Mouse (Mus musculus): ENCODE data around the gene Serpina5. TPM values are rescaled to one million over a fixed set of nuclear protein-coding genes. Genes with fewer than 3 reads are reported as not detected.

The Serpina5 gene
- polyA plus RNA-seq, 1 experiment from 2014 or later: not detected

DNA sequence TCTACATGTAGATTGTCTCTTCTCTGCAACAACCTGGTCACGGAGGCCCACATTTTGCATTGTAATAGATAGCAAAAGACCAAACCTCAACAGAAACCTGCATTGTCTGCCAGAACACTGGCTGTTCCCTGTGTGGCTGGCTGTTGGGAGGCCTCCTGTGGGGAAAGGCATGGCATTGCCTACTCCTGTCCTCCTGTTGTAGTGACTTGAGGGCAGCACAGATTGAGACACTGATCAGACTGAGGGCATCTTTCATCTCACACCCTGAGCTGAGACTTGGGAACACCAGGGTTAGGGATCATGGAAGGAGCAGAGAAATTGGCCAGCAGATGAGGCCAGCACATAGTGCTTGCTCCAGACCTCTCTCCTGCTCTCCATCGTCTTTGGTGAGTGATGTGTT, 37.3 kb downstream of the Serpina5 start:
- H3K9ac ChIP-seq: no peak overlapping the region
- WGBS (ENCODE audit: insufficient replicate concordance): 59% methylated on average over 2 of the region's 2 CpGs
- H3K27me3 ChIP-seq (replicated peaks): no peaks in the 10 kb centered on the region
- no peak for ATAC-seq
- H3K9me3 ChIP-seq (replicated peaks): no peaks in the 10 kb centered on the region
- H3K4me1 ChIP-seq: no peaks in the 10 kb centered on the region
- H3K4me2 ChIP-seq: no peak overlapping the region
- no peak overlapping the region for H3K27ac ChIP-seq
- no peak overlapping the region for H3K4me3 ChIP-seq
- H3K36me3 ChIP-seq: no peaks in the 10 kb centered on the region

- no peak overlapping the region for H3K4me2 ChIP-seq
- no peak overlapping the region for H3K27ac ChIP-seq
- H3K4me1 ChIP-seq: no peaks in the 10 kb centered on the region
- H3K27me3 ChIP-seq (replicated peaks): no peaks in the 10 kb centered on the region
- H3K9ac ChIP-seq: no peak overlapping the region
- no peak for ATAC-seq
- H3K4me3 ChIP-seq: no peak overlapping the region
- H3K9me3 ChIP-seq (replicated peaks): no peaks in the 10 kb centered on the region
- WGBS (ENCODE audit: insufficient replicate concordance): 59% methylated on average over 4 of the region's 4 CpGs
- no peaks in the 10 kb centered on the region for H3K36me3 ChIP-seq
Measured at GRCm38 (mm10) chr12:104140543-104141103, 39.7 kb downstream of the Serpina5 start.

DNA sequence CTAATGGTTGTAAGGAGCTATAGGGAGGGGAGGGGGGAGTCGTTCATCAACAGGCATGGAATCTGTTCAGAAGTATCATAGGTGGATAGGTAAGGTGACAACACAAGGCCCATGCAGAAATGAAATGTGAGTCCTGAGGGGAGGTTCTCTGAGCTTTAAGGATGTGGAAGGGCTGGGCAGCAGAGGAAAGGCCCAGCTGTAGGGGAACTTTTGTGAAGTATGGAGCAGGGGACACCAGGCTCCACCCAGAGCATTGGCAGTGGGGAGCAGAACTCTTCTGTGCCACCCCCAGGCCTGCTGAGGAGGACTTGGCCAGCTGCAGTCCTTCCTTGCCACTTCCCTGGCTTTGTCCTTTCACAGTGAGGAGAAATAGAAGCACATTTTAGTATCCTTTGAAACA, 40.6 kb downstream of the Serpina5 start:
- no peak for ATAC-seq
- H3K4me3 ChIP-seq: no peak overlapping the region
- H3K27me3 ChIP-seq (replicated peaks): no peaks in the 10 kb centered on the region
- no peaks in the 10 kb centered on the region for H3K9me3 ChIP-seq (replicated peaks)
- no peak overlapping the region for H3K27ac ChIP-seq
- H3K4me2 ChIP-seq: no peak overlapping the region
- 71% methylated on average over 1 of the region's 1 CpGs for WGBS (ENCODE audit: insufficient replicate concordance)
- H3K36me3 ChIP-seq: no peaks in the 10 kb centered on the region
- no peak overlapping the region for H3K9ac ChIP-seq
- H3K4me1 ChIP-seq: no peaks in the 10 kb centered on the region

DNA sequence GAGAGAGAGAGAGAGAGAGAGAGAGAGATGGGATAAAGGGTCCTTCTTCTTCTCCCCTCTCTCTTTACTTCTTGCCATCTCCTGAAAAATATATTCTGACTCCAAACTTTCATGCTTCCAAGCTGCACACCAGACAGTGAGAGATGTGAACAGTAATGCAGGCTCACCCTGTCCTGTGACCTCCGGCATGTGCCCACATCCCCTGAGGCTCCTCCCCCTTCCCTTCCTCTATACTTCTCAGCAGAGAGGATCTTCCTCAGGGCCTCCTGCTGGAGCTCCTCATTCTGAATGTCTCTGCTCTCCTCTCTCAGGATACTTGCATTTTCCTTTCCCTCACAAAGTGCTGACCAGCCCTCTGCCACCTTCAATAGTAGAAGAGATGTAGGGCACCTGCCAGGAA, 41.5 kb downstream of the Serpina5 start:
- Histone ChIP-seq H3K4me1 (no peaks in the 10 kb centered on the region), H3K36me3 (no peaks in the 10 kb centered on the region), H3K9me3 (replicated peaks) (no peaks in the 10 kb centered on the region), H3K4me3 (no peak overlapping the region), H3K4me2 (no peak overlapping the region), H3K27me3 (replicated peaks) (no peaks in the 10 kb centered on the region), H3K9ac (no peak overlapping the region), H3K27ac (no peak overlapping the region)
- no peak for ATAC-seq
- 21% methylated on average over 1 of the region's 1 CpGs for WGBS (ENCODE audit: insufficient replicate concordance)

- Histone ChIP-seq H3K4me1 (no peaks in the 10 kb centered on the region), H3K9me3 (replicated peaks) (no peaks in the 10 kb centered on the region), H3K36me3 (no peaks in the 10 kb centered on the region), H3K9ac (no peak overlapping the region), H3K27ac (no peak overlapping the region), H3K27me3 (replicated peaks) (no peaks in the 10 kb centered on the region), H3K4me2 (no peak overlapping the region), H3K4me3 (no peak overlapping the region)
- 42% methylated on average over 1 of the region's 1 CpGs for WGBS (ENCODE audit: insufficient replicate concordance)
- no peak for ATAC-seq
Measured at GRCm38 (mm10) chr12:104143286-104143685, 42.4 kb downstream of the Serpina5 start.

DNA sequence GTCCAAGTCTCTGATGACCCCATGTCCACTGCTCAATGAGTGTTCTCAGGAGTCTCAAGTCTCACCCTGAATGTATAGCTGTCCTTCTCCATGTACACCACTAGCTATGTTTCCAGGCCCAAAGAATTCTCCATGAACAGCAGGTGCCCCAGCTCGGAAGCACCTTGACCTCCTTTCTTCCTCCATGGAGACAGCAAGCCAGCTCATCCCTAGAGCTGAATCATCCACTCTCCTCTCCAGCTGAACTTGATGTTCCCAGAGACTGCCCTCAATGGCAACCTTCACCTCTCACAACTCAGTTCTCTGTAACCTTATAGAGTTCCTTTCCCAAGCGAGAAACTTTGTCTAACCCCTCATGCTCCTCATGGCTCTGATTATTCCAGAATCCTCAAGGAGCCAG, 44.7 kb downstream of the Serpina5 start:
- Histone ChIP-seq H3K4me2 (no peak overlapping the region), H3K27me3 (replicated peaks) (no peaks in the 10 kb centered on the region), H3K27ac (no peak overlapping the region), H3K9ac (no peak overlapping the region), H3K4me3 (no peak overlapping the region), H3K4me1 (no peaks in the 10 kb centered on the region), H3K9me3 (replicated peaks) (no peaks in the 10 kb centered on the region), H3K36me3 (no peaks in the 10 kb centered on the region)
- no peak for ATAC-seq
- 56% methylated on average over 2 of the region's 2 CpGs for WGBS (ENCODE audit: insufficient replicate concordance)

- WGBS (ENCODE audit: insufficient replicate concordance): 57% methylated on average over 2 of the region's 2 CpGs
- no peak for ATAC-seq
Measured at GRCm38 (mm10) chr12:104151989-104152388, 51.1 kb downstream of the Serpina5 start.

DNA sequence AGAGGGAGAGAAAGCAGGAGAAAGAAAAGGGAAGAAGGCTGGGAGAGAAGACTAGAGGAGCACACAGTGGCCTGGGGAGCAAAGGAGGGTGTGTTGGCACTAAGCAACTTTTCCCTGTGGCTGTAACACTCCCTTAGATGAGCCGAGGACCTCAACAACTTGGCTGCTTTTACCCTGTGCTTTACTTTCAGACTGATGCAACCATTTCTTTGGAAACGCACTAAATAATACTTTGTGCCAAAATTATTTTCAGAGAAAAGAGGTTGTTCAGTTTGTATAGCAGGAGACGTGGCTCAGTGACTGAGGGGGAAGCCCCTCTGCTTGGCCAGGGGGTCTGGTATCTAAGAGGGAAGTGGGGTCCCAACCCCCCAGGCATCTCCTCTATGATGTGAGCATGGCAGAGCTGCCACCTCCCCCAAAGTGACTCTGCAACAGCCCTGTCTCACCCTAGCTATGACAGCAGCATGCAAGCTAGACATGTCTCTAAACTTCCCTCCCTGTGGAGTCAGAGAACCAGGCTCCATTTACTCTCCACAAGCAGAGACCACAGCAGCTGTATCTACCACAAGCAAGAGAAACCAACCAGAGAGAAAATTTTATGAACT, 52.2 kb downstream of the Serpina5 start:
- H3K4me1 ChIP-seq: no peaks in the 10 kb centered on the region
- H3K27ac ChIP-seq: no peak overlapping the region
- no peak overlapping the region for H3K4me3 ChIP-seq
- H3K9ac ChIP-seq: no peak overlapping the region
- no peak for ATAC-seq
- no peak overlapping the region for H3K4me2 ChIP-seq
- H3K36me3 ChIP-seq: no peaks in the 10 kb centered on the region
- no peaks in the 10 kb centered on the region for H3K27me3 ChIP-seq (replicated peaks)
- H3K9me3 ChIP-seq (replicated peaks): no peaks in the 10 kb centered on the region
- 51% methylated on average over 3 of the region's 3 CpGs for WGBS (ENCODE audit: insufficient replicate concordance)

More at GRCm38 (mm10) chr12:104151989-104152388, 51.1 kb downstream of the Serpina5 start:
- H3K4me3 ChIP-seq: no peak overlapping the region
- H3K27ac ChIP-seq: no peak overlapping the region
- H3K9me3 ChIP-seq (replicated peaks): no peaks in the 10 kb centered on the region
- H3K4me1 ChIP-seq: no peaks in the 10 kb centered on the region
- H3K9ac ChIP-seq: no peak overlapping the region
- H3K27me3 ChIP-seq (replicated peaks): no peaks in the 10 kb centered on the region
- no peaks in the 10 kb centered on the region for H3K36me3 ChIP-seq
- no peak overlapping the region for H3K4me2 ChIP-seq

DNA sequence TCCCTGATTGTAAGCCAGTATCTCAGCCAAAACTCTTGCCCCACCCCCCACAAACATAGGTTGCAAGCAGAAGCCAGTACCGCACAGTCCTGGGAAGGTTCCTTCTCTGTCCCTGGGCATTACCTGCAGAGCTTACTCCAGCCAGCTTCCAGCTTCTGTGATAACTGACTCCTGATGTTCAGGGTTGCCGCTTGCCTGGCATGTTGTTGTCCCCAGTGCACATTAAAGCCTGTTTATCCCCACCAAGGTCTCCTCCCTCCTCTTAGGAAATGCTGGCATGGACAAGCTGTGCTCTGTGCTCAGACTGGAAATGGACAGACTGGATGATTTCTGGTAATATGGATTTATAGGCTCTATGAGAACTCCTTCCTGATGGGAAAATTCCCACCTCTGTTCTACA, 52.7 kb downstream of the Serpina5 start, which contains the start of gene Serpina3c:
Gene Serpina3c (minus strand): TSS at position 215 of the 400 bp plus-strand sequence.
- no peaks in the 10 kb centered on the region for H3K27me3 ChIP-seq (replicated peaks)
- H3K4me3 ChIP-seq: no peak within 1 kb of the TSS
- no peaks in the 10 kb centered on the region for H3K36me3 ChIP-seq
- no peak for ATAC-seq
- H3K9ac ChIP-seq: no peak within 1 kb of the TSS
- no peaks in the 10 kb centered on the region for H3K9me3 ChIP-seq (replicated peaks)
- H3K4me1 ChIP-seq: no peaks in the 10 kb centered on the region
- 80% methylated on average over 2 of the region's 2 CpGs for WGBS (ENCODE audit: insufficient replicate concordance)
- H3K4me2 ChIP-seq: no peak within 1 kb of the TSS
- no peak within 1 kb of the TSS for H3K27ac ChIP-seq

Other genes starting within 250 kb of the Serpina5 start
- gene Serpina1a, start 237.6 kb upstream of the Serpina5 start, polyA plus RNA-seq (2016; fragmentation: Nextera tagmentation; extraction: Ambion mirVana): 222 and 223 TPM in 2 replicates
- gene Serpina1c, start 196.2 kb upstream of the Serpina5 start, polyA plus RNA-seq (2016; fragmentation: Nextera tagmentation; extraction: Ambion mirVana): 33.5 and 36.9 TPM in 2 replicates
- 39.1 and 44.7 TPM in 2 replicates for gene Serpina1e, start 142.1 kb upstream of the Serpina5 start, polyA plus RNA-seq (2016; fragmentation: Nextera tagmentation; extraction: Ambion mirVana)
- gene Serpina11, start 111.2 kb upstream of the Serpina5 start, polyA plus RNA-seq (2016; fragmentation: Nextera tagmentation; extraction: Ambion mirVana): 2.9 and 3.2 TPM in 2 replicates
- gene Serpina9, start 87.4 kb upstream of the Serpina5 start, polyA plus RNA-seq (2016; fragmentation: Nextera tagmentation; extraction: Ambion mirVana): not detected in 2 replicates
- not detected in 2 replicates for gene Serpina12, start 56.7 kb upstream of the Serpina5 start, polyA plus RNA-seq (2016; fragmentation: Nextera tagmentation; extraction: Ambion mirVana)
- not detected in 2 replicates for gene Serpina3a, start 11.6 kb downstream of the Serpina5 start, polyA plus RNA-seq (2016; fragmentation: Nextera tagmentation; extraction: Ambion mirVana)
- 0.10 TPM in 1 of 2 replicates, not detected in the other for gene Serpina3b, start 26.9 kb downstream of the Serpina5 start, polyA plus RNA-seq (2016; fragmentation: Nextera tagmentation; extraction: Ambion mirVana)
- not detected in 2 replicates for gene Serpina3c, start 52.8 kb downstream of the Serpina5 start, polyA plus RNA-seq (2016; fragmentation: Nextera tagmentation; extraction: Ambion mirVana)
- gene Serpina3f, start 113.4 kb downstream of the Serpina5 start, polyA plus RNA-seq (2016; fragmentation: Nextera tagmentation; extraction: Ambion mirVana): 0.06 and 0.20 TPM in 2 replicates
- gene Serpina3g, start 135.1 kb downstream of the Serpina5 start, polyA plus RNA-seq (2016; fragmentation: Nextera tagmentation; extraction: Ambion mirVana): 1.3 and 1.9 TPM in 2 replicates
- 0.10 and 0.15 TPM in 2 replicates for gene Serpina3i, start 162.0 kb downstream of the Serpina5 start, polyA plus RNA-seq (2016; fragmentation: Nextera tagmentation; extraction: Ambion mirVana)
- not detected in 2 replicates for gene Serpina3j, start 213.4 kb downstream of the Serpina5 start, polyA plus RNA-seq (2016; fragmentation: Nextera tagmentation; extraction: Ambion mirVana)
- gene Serpina3k, start 237.4 kb downstream of the Serpina5 start, polyA plus RNA-seq (2016; fragmentation: Nextera tagmentation; extraction: Ambion mirVana): not detected in 2 replicates
- gene Serpina3m, start 237.4 kb downstream of the Serpina5 start, polyA plus RNA-seq (2016; fragmentation: Nextera tagmentation; extraction: Ambion mirVana): 0.10 TPM in 1 of 2 replicates, not detected in the other